Mouse (Mus musculus): Measurements from ENCODE around the gene Slc17a1.

Gene Slc17a1
- long read RNA-seq, experiment 1: 0 reads
- long read RNA-seq, experiment 2: 0 reads

- intact Hi-C loops (cut with DNase I): no loop called here
Observed at GRCm38 (mm10) chr13:23867405-23867804, at the start of gene Slc17a1. Gene Slc17a1, plus strand, starts transcription at chr13:23867750.

- intact Hi-C loops (cut with DNase I): no loop called here
Observed at GRCm38 (mm10) chr13:23820179-23820940, 47.2 kb upstream of the Slc17a1 start.

GRCm38 (mm10) chr13:23822213-23822612 is 45.3 kb upstream of the Slc17a1 start:
- intact Hi-C loops (cut with DNase I): no loop called here

- intact Hi-C loops (cut with DNase I): no loop called here
Observed at GRCm38 (mm10) chr13:23826606-23827005, 40.9 kb upstream of the Slc17a1 start.

GRCm38 (mm10) chr13:23833053-23833452 is 34.5 kb upstream of the Slc17a1 start:
- intact Hi-C loops (cut with DNase I): loop anchor here (2.0 to 10.0 kb wide), 3 partner anchors 52 to 452 kb away; partner anchors contain the start of gene Carmil1

- intact Hi-C loops (cut with DNase I): loop anchor here (5.0 to 10.0 kb wide), 2 partner anchors 267 to 450 kb away; partner anchors contain the start of gene Carmil1
Observed at GRCm38 (mm10) chr13:23834836-23835235, 32.7 kb upstream of the Slc17a1 start.

- intact Hi-C loops (cut with DNase I): loop anchor here (5.0 to 10.0 kb wide), 2 partner anchors 266 to 448 kb away; partner anchors contain the start of gene Carmil1
Observed at GRCm38 (mm10) chr13:23836630-23837029, 30.9 kb upstream of the Slc17a1 start.

- intact Hi-C loops (cut with DNase I): loop anchor here (5.0 to 10.0 kb wide), 2 partner anchors 263 to 445 kb away; partner anchors contain the start of gene Carmil1
Observed at GRCm38 (mm10) chr13:23839308-23839707, 28.2 kb upstream of the Slc17a1 start, which contains the start of gene Slc17a3. Gene Slc17a3, plus strand, starts transcription at chr13:23839434.

GRCm38 (mm10) chr13:23845851-23846250 is 21.7 kb upstream of the Slc17a1 start:
- intact Hi-C loops (cut with DNase I): no loop called here

- intact Hi-C loops (cut with DNase I): no loop called here
Observed at GRCm38 (mm10) chr13:23849299-23849698, 18.3 kb upstream of the Slc17a1 start.

GRCm38 (mm10) chr13:23856401-23856800 is 11.1 kb upstream of the Slc17a1 start:
- intact Hi-C loops (cut with DNase I): no loop called here

- intact Hi-C loops (cut with DNase I): no loop called here
Observed at GRCm38 (mm10) chr13:23861815-23862214, 5.7 kb upstream of the Slc17a1 start.

- intact Hi-C loops (cut with DNase I): no loop called here
Observed at GRCm38 (mm10) chr13:23864711-23865110, 2.8 kb upstream of the Slc17a1 start.

- intact Hi-C loops (cut with DNase I): no loop called here
Observed at GRCm38 (mm10) chr13:23866086-23866710, 1.4 kb upstream of the Slc17a1 start.

- intact Hi-C loops (cut with DNase I): no loop called here
Observed at GRCm38 (mm10) chr13:23867000-23867399, 550 bp upstream of the Slc17a1 start.

- intact Hi-C loops (cut with DNase I): no loop called here
Observed at GRCm38 (mm10) chr13:23868790-23869533, 1.4 kb downstream of the Slc17a1 start.

GRCm38 (mm10) chr13:23869996-23870395 is 2.4 kb downstream of the Slc17a1 start:
- intact Hi-C loops (cut with DNase I): no loop called here

- intact Hi-C loops (cut with DNase I): no loop called here
Observed at GRCm38 (mm10) chr13:23873141-23873540, 5.6 kb downstream of the Slc17a1 start.

GRCm38 (mm10) chr13:23879106-23879505 is 11.6 kb downstream of the Slc17a1 start:
- intact Hi-C loops (cut with DNase I): no loop called here

- intact Hi-C loops (cut with DNase I): no loop called here
Observed at GRCm38 (mm10) chr13:23879636-23880035, 12.1 kb downstream of the Slc17a1 start.

GRCm38 (mm10) chr13:23885540-23885939 is 18.0 kb downstream of the Slc17a1 start:
- intact Hi-C loops (cut with DNase I): loop anchor here (2.0 kb wide), 1 partner anchor 53 kb away; no protein-coding TSS in a partner anchor

Measured in adrenal gland (tissue).